Mouse (Mus musculus) spleen, postnatal 10 days (tissue): ENCODE measurements at regions not wholly inside any gene's neighbourhood (a gene's known extent, or its start where the extent isn't known, plus 50 kb on each side); places are given as distances from the start of the nearest gene placed in this dataset.
A peak's percentile ranks its signal among the peaks of the same experiment; 100 is the strongest.

ENCODE experiments used
- DNase-seq, 2 experiments: peaks; one replicate each; pipeline ENCODE4 v3.0.0; 2021 to 2022; ENCODE audit warnings: low spot score in 2 of 2

- DNase-seq = peak in 1 of 2 experiments; percentile 36
These were observed 75.7 kb upstream of the Zfp618 start for GRCm38 (mm10) chr4:62889708-62890107.

GRCm38 (mm10) chr4:62890588-62891580 is 74.5 kb upstream of the Zfp618 start:
- no peak for DNase-seq

DNA sequence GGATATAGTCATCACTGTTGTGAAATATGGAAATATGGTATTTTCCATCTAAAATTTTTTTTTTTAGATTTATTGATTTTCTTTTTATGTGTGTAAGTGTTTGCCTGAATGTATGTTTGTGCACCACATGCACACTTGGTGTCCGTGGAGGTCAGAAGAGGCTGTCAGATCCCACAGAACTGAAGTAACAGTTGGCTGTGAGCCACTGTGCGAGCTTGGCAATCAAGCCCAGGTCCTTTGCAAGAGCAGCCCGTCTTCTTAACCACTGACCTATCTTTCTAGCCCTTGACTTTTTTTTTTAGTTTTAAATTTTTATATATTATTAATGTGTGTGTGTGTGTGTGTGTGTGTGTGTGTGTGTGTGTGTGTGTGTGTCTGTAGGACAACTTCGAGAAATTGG is 52.5 kb upstream of the Zfp618 start:
- DNase-seq = no peak
